Mouse (Mus musculus): ENCODE measurements around the gene H2-Q1. TPM values are rescaled to one million over a fixed set of nuclear protein-coding genes. Genes with fewer than 3 reads are reported as not detected.
"Not testable (repeated sequence)": the region's sequence is repeated elsewhere in the genome, so short reads cannot be mapped to it uniquely, and the experiment has no call there.

H2-Q1 gene
- total RNA-seq, 2 experiments from 2014 or later = 0.23 to 0.70 TPM

GRCm38 (mm10) chr17:35342711-35343476 is 22.7 kb downstream of the H2-Q1 start:
- DNase-seq = no peak

GRCm38 (mm10) chr17:35347659-35348058 is 27.5 kb downstream of the H2-Q1 start:
- DNase-seq = not testable (repeated sequence)

- DNase-seq = not testable (repeated sequence)
These were observed 33.1 kb downstream of the H2-Q1 start for GRCm38 (mm10) chr17:35353275-35353674.

GRCm38 (mm10) chr17:35354071-35354470 is 33.9 kb downstream of the H2-Q1 start:
- DNase-seq = no peak

- no peak for DNase-seq
These were observed 36.9 kb downstream of the H2-Q1 start for GRCm38 (mm10) chr17:35357086-35357485.

- no peak for DNase-seq
These were observed 38.7 kb downstream of the H2-Q1 start for GRCm38 (mm10) chr17:35358763-35359469.

- no peak for DNase-seq
These were observed 39.3 kb downstream of the H2-Q1 start for GRCm38 (mm10) chr17:35359470-35359862.

Other genes starting within 250 kb of the H2-Q1 start
- not detected for gene Ly6g6e, start 243.5 kb upstream of the H2-Q1 start, total RNA-seq (2021)
- gene Ly6g6d, start 242.3 kb upstream of the H2-Q1 start, total RNA-seq (2021) = under 1 TPM in 1 of 2 experiments, not detected in 1; 0.97 TPM
- under 1 TPM in 1 of 2 experiments, not detected in 1; 0.23 TPM for gene Ly6g6f, start 234.8 kb upstream of the H2-Q1 start, total RNA-seq (2021)
- gene Abhd16a, start 231.1 kb upstream of the H2-Q1 start, total RNA-seq (2021) = 10 to 100 TPM; 59.1 to 65.0 TPM
- not detected for gene Ly6g5c, start 212.1 kb upstream of the H2-Q1 start, total RNA-seq (2021)
- under 1 TPM in 1 of 2 experiments, not detected in 1; 0.34 TPM for gene Ly6g5b, start 205.0 kb upstream of the H2-Q1 start, total RNA-seq (2021)
- 1 to 10 TPM; 4.9 to 6.3 TPM for gene Gpank1, start 198.9 kb upstream of the H2-Q1 start, total RNA-seq (2021)
- gene Csnk2b, start 198.4 kb upstream of the H2-Q1 start, total RNA-seq (2021) = 100 to 1,000 TPM; 165 to 166 TPM
- 10 to 100 TPM; 11.8 to 18.8 TPM for gene D17H6S53E, start 194.0 kb upstream of the H2-Q1 start, total RNA-seq (2021)
- not detected for gene Apom, start 188.4 kb upstream of the H2-Q1 start, total RNA-seq (2021)
- 100 to 1,000 TPM; 217 to 220 TPM for gene Bag6, start 185.2 kb upstream of the H2-Q1 start, total RNA-seq (2021)
- 100 to 1,000 TPM; 128 to 149 TPM for gene Prrc2a, start 155.5 kb upstream of the H2-Q1 start, total RNA-seq (2021)
- 1 to 10 TPM; 2.4 to 2.6 TPM for gene Aif1, start 144.3 kb upstream of the H2-Q1 start, total RNA-seq (2021)
- 1 to 10 TPM; 4.6 to 5.3 TPM for gene Lst1, start 132.0 kb upstream of the H2-Q1 start, total RNA-seq (2021)
- under 1 TPM; 0.68 to 0.75 TPM for gene Ltb, start 126.0 kb upstream of the H2-Q1 start, total RNA-seq (2021)
- under 1 TPM; 0.23 to 0.99 TPM for gene Tnf, start 118.4 kb upstream of the H2-Q1 start, total RNA-seq (2021)
- under 1 TPM in 1 of 2 experiments, not detected in 1; 0.16 TPM for gene Lta, start 115.1 kb upstream of the H2-Q1 start, total RNA-seq (2021)
- gene Gm16181, start 99.6 kb upstream of the H2-Q1 start, total RNA-seq (2021) = not detected
- 1 to 10 TPM; 2.1 to 3.3 TPM for gene Atp6v1g2, start 86.7 kb upstream of the H2-Q1 start, total RNA-seq (2021)
- gene Nfkbil1, start 84.6 kb upstream of the H2-Q1 start, total RNA-seq (2021) = 10 to 100 TPM in 1 of 2 experiments, 1 to 10 TPM in 1; 9.9 to 11.1 TPM
- gene Ddx39b, start 78.7 kb upstream of the H2-Q1 start, total RNA-seq (2021) = 100 to 1,000 TPM; 147 to 169 TPM
- gene H2-D1, start 57.7 kb upstream of the H2-Q1 start, total RNA-seq (2021) = 10 to 100 TPM; 39.3 to 47.2 TPM
- gene H2-Q2, start 21.8 kb downstream of the H2-Q1 start, total RNA-seq (2021) = under 1 TPM; 0.34 to 0.45 TPM
- gene H2-Q4, start 59.2 kb downstream of the H2-Q1 start, total RNA-seq (2021) = 1 to 10 TPM; 5.1 to 6.0 TPM
- under 1 TPM in 1 of 2 experiments, not detected in 1; 0.43 TPM for gene H2-Q6, start 104.4 kb downstream of the H2-Q1 start, total RNA-seq (2021)
- gene H2-Q7, start 118.8 kb downstream of the H2-Q1 start, total RNA-seq (2021) = 1 to 10 TPM in 1 of 2 experiments, under 1 TPM in 1; 0.68 to 1.4 TPM
- under 1 TPM; 0.14 to 0.52 TPM for gene H2-Q10, start 149.7 kb downstream of the H2-Q1 start, total RNA-seq (2021)
- gene Pou5f1, start 185.6 kb downstream of the H2-Q1 start, total RNA-seq (2021) = not detected
- 10 to 100 TPM; 11.6 to 13.6 TPM for gene Tcf19, start 196.4 kb downstream of the H2-Q1 start, total RNA-seq (2021)
- gene Cchcr1, start 196.7 kb downstream of the H2-Q1 start, total RNA-seq (2021) = 1 to 10 TPM; 5.0 to 6.8 TPM
- gene Psors1c2, start 212.8 kb downstream of the H2-Q1 start, total RNA-seq (2021) = not detected
- gene Cdsn, start 231.7 kb downstream of the H2-Q1 start, total RNA-seq (2021) = under 1 TPM; 0.14 to 0.19 TPM
- gene 2300002M23Rik, start 247.0 kb downstream of the H2-Q1 start, total RNA-seq (2021) = not detected

Measured in gastrocnemius, postnatal 10 days (tissue).